Mouse (Mus musculus) bone marrow, adult 2 months (tissue): ENCODE data around the gene Senp1.

Experiments used
- CTCF ChIP-seq: fragments of 200-500 bp; IDR thresholded peaks from 2 replicates; pipeline ENCODE4 v1.5.1; 2011; ENCODE audit warnings: low read length, control low read depth; ENCODE audit not compliant: control insufficient read depth, insufficient read depth
- POLR2A ChIP-seq: fragments of 200-500 bp; IDR thresholded peaks from 2 replicates; pipeline ENCODE4 v1.6.1; 2011; ENCODE audit warnings: low read depth, mild to moderate bottlenecking, control low read depth, low read length, borderline replicate concordance; ENCODE audit not compliant: control insufficient read depth

GRCm38 (mm10) chr15:97990721-97991120 lies 102.8 kb downstream of the Senp1 start:
- TF ChIP-seq CTCF: no peak
- no peak for TF ChIP-seq POLR2A
